Mouse (Mus musculus) heart, embryonic 15.5 days (tissue): ENCODE data around the gene Ces1c. TPM values are rescaled to one million over a fixed set of nuclear protein-coding genes. Genes with fewer than 3 reads are reported as not detected.

Experiments
- ATAC-seq: fragments of 200-750 bp; cut with Nextera tagmentation; replicated peaks from 2 replicates; pipeline ENCODE4 v1.8.0; 2017; ENCODE audit warnings: low read depth, moderate TSS enrichment; ENCODE audit not compliant: insufficient number of reproducible peaks, insufficient read depth, low FRiP score
- H3K27ac ChIP-seq: fragments of 300-500 bp; sonication (generic); 2 replicates; pipeline ENCODE4 v1.5.1; 2015; ENCODE audit warnings: mild to moderate bottlenecking, inconsistent platforms
- H3K27me3 ChIP-seq: fragments of 300-500 bp; sonication (generic); 2 replicates; pipeline ENCODE4 v1.6.1; 2015; ENCODE audit warnings: inconsistent platforms
- H3K36me3 ChIP-seq: fragments of 300-500 bp; sonication (generic); 2 replicates; pipeline ENCODE4 v1.6.1; 2015; ENCODE audit warnings: mild to moderate bottlenecking, inconsistent platforms
- H3K4me1 ChIP-seq: fragments of 300-500 bp; sonication (generic); replicated peaks from 2 replicates; pipeline ENCODE4 v1.6.1; 2015; ENCODE audit warnings: inconsistent platforms
- H3K4me2 ChIP-seq: fragments of 300-500 bp; sonication (generic); 2 replicates; pipeline ENCODE4 v1.6.1; 2015; ENCODE audit warnings: inconsistent platforms, mild to moderate bottlenecking, moderate library complexity
- H3K4me3 ChIP-seq: fragments of 300-500 bp; sonication (generic); 2 replicates; pipeline ENCODE4 v1.5.1; 2015; ENCODE audit warnings: mild to moderate bottlenecking, inconsistent platforms
- H3K9ac ChIP-seq: fragments of 300-500 bp; sonication (generic); 2 replicates; pipeline ENCODE4 v1.6.1; 2015; ENCODE audit warnings: mild to moderate bottlenecking, inconsistent platforms
- H3K9me3 ChIP-seq: fragments of 300-500 bp; sonication (generic); replicated peaks from 2 replicates; pipeline ENCODE4 v1.6.1; 2016; ENCODE audit warnings: inconsistent platforms
- WGBS: fragments of 180-500 bp; shearing (Covaris S2); methylation state at CpG from one replicate; pipeline ENCODE4 v1.1.7; 2015; ENCODE audit warnings: mixed read lengths; 5-methylcytosine and 5-hydroxymethylcytosine counted together
- polyA plus RNA-seq: library from polyadenylated mRNA; unstranded; fragments of >200 nt; fragmentation: Nextera tagmentation; extraction: Ambion mirVana; gene quantifications from 2 replicates; pipeline ENCODE4 v1.2.1, GENCODE M21; 2015

The Ces1c gene
- polyA plus RNA-seq = not detected in 2 replicates

DNA sequence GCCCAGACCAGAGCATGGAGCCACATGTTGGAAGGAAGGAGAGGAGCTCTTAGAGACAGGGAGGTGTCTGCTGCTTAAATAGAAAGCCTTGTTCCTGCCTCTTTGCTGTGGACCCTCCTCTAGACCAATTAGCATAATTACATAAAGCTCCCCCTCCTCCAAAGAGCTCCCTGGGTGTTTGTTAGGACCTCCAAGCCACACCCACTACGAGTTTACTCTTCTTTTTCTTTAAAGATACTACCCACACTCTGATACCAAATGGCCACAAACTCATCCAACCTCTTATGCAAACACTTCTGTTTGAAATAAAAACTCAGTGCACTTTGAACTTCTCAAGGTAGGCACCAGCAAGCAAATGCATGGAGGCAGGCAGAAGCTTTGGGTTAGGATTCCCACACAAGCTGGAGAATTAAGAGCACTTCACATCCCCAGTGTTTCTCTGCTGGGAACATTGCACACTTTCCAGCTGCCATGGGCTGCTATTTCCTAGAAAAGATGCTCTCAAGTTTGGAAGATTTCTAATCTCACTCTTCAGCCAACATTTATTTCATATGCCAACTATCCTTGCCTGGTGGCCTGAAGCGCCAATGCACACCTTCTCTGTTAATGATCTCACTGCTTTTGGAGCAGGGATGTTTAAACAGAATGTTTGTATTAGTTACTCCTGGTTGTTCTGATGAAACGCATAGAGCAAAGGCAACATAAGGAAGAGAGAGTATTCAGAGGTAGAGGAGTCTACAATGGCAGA, at the start of gene Ces1c:
TSS of gene Ces1c (minus strand) at position 51 of the 748 bp plus-strand sequence.
- Histone ChIP-seq H3K36me3 (no peaks in the 10 kb centered on the region), H3K4me3 (no peak within 1 kb of the TSS), H3K9me3 (no peaks in the 10 kb centered on the region), H3K9ac (no peak within 1 kb of the TSS), H3K27ac (no peak within 1 kb of the TSS), H3K4me1 (no peaks in the 10 kb centered on the region), H3K4me2 (no peak within 1 kb of the TSS), H3K27me3 (no peaks in the 10 kb centered on the region)
- WGBS = 72% methylated on average over 3 of the region's 3 CpGs
- ATAC-seq = no peak

DNA sequence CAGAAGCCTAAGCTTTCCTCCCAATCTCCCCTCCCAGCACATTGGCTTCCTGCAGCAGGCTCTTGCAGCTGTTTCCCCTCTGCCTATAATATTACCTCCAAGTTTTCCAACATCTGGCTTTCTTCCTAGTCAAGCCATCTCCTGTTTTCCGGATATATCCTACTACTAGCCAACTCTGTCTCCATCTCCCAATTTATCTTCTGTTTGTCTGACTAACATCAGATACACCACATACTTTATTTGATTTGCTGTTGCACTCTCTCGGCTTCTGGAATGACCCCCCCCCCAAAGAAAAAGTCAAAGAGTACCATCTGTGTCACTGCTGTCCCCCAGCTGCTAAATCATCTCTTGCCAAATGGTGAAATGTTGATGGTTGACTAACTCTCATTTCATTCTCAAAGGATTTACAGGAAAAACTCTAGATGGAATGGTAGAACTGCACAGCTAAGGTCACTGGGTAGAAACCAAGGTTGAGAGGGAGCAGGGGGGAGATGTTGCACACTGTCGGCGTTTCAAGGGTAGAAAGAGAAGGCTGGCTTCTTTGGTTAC, 49.6 kb upstream of the Ces1c start:
- ATAC-seq = no peak
- 65% methylated on average over 4 of the region's 4 CpGs for WGBS
- peaks cover 3% of the 10 kb centered on the region; the same call in 1 of the 2 replicates for H3K4me1 ChIP-seq
- H3K9me3 ChIP-seq = no peaks in the 10 kb centered on the region
- H3K36me3 ChIP-seq = no peaks in the 10 kb centered on the region
- no peak overlapping the region for H3K27ac ChIP-seq
- no peak overlapping the region for H3K4me2 ChIP-seq
- no peak overlapping the region for H3K4me3 ChIP-seq
- no peaks in the 10 kb centered on the region for H3K27me3 ChIP-seq
- H3K9ac ChIP-seq = no peak overlapping the region

DNA sequence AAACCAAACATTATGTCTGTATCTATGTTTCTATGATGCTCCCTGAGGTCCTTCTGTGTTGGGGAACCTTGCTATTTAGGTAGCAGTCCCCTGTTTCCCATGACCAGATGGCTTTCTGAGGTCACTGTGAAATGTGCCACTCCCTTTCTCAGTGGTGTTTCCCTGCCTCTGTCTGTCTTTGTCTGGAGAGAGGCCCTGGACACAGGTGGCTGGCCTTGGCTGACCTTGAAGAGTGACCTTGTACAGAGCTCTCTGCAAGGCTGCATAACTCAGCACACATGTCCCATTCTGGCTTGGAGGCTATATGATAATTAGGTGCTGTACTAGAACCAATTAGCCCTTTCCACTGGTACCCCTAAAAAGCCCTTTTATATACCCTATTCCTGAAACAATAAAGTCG, 45.5 kb upstream of the Ces1c start:
- no peak overlapping the region for H3K9ac ChIP-seq
- H3K27me3 ChIP-seq = no peaks in the 10 kb centered on the region
- H3K4me3 ChIP-seq = no peak overlapping the region
- H3K4me2 ChIP-seq = no peak overlapping the region
- 55% methylated on average over 1 of the region's 1 CpGs for WGBS
- no peaks in the 10 kb centered on the region for H3K9me3 ChIP-seq
- H3K36me3 ChIP-seq = no peaks in the 10 kb centered on the region
- no peak overlapping the region for H3K27ac ChIP-seq
- ATAC-seq = no peak
- peaks cover 15% of the 10 kb centered on the region for H3K4me1 ChIP-seq

DNA sequence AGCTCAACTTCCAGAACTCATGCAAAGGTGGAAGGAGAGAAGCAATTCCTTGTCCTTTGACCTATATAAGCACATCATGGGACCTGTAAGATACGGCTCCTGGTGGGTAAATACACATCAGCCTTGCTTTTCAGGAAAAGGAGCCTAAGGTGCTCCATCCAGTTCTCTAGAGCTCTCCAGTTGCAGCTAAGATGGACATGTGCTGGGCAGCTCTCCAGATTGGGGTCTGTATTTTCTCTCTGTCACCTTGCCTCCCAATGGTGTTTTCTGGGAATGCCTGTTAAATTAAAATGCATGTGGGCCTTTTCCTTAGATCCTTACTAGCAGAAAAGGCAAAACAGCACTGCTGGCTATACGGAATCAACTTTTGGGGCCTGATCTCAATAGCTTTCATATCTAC, 43.5 kb upstream of the Ces1c start:
- H3K4me2 ChIP-seq = no peak overlapping the region
- no peak for ATAC-seq
- 60% methylated on average over 2 of the region's 2 CpGs for WGBS
- peaks cover 15% of the 10 kb centered on the region for H3K4me1 ChIP-seq
- H3K9me3 ChIP-seq = no peaks in the 10 kb centered on the region
- H3K4me3 ChIP-seq = no peak overlapping the region
- H3K9ac ChIP-seq = no peak overlapping the region
- no peak overlapping the region for H3K27ac ChIP-seq
- H3K36me3 ChIP-seq = no peaks in the 10 kb centered on the region
- no peaks in the 10 kb centered on the region for H3K27me3 ChIP-seq

DNA sequence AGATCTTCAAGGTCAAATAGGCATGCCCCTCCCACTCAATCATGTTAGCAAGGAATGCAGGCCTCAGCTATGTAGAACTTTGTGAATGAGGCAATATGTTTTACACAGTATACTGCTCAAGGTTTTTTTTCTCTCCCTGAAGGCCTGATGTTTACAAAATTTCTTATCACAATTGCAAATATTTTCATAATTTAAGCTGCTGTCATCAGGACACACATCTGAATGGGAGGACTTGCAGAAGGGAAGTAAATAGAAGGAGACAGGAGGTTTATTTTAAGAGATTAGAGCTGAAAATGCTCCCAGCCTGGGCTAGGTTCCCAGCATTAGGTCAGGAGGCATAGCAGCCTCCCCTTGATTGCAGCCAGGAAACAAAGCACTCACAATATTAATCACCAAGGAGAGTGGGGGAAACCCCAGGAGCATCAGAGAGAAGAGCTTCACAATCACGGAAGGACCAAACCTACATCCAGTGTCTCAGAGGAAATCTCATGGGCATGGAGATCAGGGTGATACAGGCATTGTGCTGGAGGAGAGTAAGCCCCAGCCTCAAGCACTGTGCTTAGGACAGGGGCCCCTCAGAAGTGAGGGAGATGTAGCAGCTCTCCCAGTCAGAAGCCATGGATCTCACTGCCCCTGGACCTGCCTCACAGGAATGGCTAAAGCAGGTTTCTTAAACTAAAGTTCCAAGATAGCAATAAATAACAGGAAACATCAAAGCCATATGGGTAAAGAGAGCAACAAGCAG, 40.9 kb upstream of the Ces1c start:
- Histone ChIP-seq H3K9ac (no peak overlapping the region), H3K27me3 (no peaks in the 10 kb centered on the region), H3K9me3 (no peaks in the 10 kb centered on the region), H3K4me3 (no peak overlapping the region), H3K27ac (peak overlapping the region; percentile 39; the same call in 1 of the 2 replicates), H3K4me2 (no peak overlapping the region), H3K36me3 (no peaks in the 10 kb centered on the region), H3K4me1 (peaks cover 15% of the 10 kb centered on the region)
- ATAC-seq = peak; percentile 58; the same call in 1 of the 2 replicates
- WGBS = 33% methylated on average over 1 of the region's 1 CpGs

DNA sequence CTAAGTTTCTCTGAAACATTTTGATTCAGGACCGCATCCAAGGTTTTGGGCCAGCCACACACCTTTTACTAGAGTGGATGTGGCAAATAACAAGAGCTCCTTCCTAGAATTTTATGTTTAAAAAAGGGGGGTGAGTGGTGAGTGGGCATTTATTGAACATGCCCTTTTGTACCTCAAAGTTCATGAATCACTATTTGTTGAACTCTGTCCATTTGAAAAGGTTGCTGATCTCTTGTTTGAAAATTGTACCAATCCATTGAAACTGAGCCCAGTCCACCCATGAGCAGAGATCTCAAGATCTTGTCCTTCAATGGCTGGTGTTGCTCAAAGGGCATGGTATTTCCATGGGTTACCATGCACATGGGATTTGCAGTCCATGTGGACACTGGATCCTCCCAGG, 32.3 kb upstream of the Ces1c start:
- no peaks in the 10 kb centered on the region for H3K4me1 ChIP-seq
- H3K9me3 ChIP-seq = no peaks in the 10 kb centered on the region
- H3K27me3 ChIP-seq = no peaks in the 10 kb centered on the region
- 86% methylated on average over 1 of the region's 1 CpGs for WGBS
- H3K36me3 ChIP-seq = no peaks in the 10 kb centered on the region
- no peak overlapping the region for H3K27ac ChIP-seq
- no peak for ATAC-seq
- H3K4me3 ChIP-seq = no peak overlapping the region
- no peak overlapping the region for H3K4me2 ChIP-seq
- no peak overlapping the region for H3K9ac ChIP-seq

DNA sequence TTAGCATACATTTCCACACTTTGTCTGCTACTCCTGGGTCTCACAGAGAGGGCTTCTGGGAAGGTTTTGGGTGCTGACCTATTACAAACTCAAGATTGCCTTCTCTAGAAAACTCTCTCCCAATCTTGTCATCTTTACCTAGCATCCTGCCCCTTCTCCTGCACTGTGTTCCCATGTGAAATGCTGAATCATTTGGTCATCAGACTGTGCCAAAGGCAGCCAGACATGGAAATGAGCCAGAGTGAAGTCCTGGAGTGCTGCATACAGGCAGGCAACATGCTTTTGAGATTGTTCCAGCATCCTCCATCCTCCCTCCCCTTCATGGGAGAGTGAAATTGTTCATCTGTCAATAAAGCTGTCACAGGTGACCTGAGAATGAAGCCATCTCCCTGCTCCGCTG, 20.3 kb upstream of the Ces1c start:
- H3K9ac ChIP-seq = no peak overlapping the region
- 86% methylated on average over 1 of the region's 1 CpGs for WGBS
- H3K9me3 ChIP-seq = no peaks in the 10 kb centered on the region

DNA sequence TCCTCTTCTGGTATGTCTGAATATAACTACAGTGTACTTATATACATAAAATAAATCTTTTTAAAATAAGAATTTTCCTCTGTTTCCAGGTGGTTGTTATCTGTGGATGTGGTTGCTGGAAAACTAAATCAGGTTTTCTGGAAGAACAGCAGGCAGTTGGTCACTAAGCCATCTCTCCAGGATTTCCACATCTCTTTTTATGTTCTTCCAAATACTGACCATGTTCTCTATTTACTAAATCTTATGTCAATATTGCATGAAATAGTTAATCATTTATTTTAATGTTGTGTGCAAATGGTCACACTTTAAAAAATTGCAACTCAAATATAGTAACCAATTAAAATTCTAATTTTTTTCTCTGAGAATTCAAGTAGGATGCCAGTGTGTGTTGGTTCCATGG, 16.2 kb upstream of the Ces1c start:
- ATAC-seq = no peak

More for the DNA sequence above, 20.3 kb upstream of the Ces1c start:
- Histone ChIP-seq H3K27ac (no peak overlapping the region), H3K27me3 (no peaks in the 10 kb centered on the region), H3K4me3 (no peak overlapping the region), H3K36me3 (no peaks in the 10 kb centered on the region), H3K4me2 (no peak overlapping the region), H3K4me1 (no peaks in the 10 kb centered on the region)
- no peak for ATAC-seq

DNA sequence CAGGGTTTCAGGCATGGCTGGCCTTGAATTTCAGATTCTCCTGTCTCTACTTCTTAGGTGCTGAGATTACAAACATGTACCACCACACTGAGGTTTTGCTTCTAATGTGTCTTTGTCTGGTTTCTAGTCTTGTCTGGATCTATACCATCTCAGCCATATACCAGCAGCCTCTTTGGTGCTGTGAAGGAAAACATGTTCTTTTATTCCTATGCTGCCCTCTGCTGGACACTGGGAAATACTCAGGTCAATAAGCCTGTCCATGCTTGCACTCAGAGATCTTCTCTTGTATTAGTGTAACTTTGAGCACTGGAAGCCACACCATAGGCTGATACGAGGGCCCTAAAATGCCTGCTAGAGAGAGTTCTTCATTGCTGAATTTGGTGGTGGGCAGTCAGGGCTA, 9.6 kb upstream of the Ces1c start:
- no peak overlapping the region for H3K9ac ChIP-seq
- no peaks in the 10 kb centered on the region for H3K27me3 ChIP-seq
- no peak overlapping the region for H3K27ac ChIP-seq
- ATAC-seq = no peak
- no peak overlapping the region for H3K4me3 ChIP-seq
- H3K9me3 ChIP-seq = no peaks in the 10 kb centered on the region
- H3K4me1 ChIP-seq = no peaks in the 10 kb centered on the region
- H3K36me3 ChIP-seq = no peaks in the 10 kb centered on the region
- 30% methylated on average over 1 of the region's 1 CpGs for WGBS
- H3K4me2 ChIP-seq = no peak overlapping the region

More for the DNA sequence above, 16.2 kb upstream of the Ces1c start:
- Histone ChIP-seq H3K4me2 (no peak overlapping the region), H3K36me3 (no peaks in the 10 kb centered on the region), H3K27ac (no peak overlapping the region), H3K4me1 (no peaks in the 10 kb centered on the region), H3K4me3 (no peak overlapping the region), H3K9ac (no peak overlapping the region), H3K27me3 (no peaks in the 10 kb centered on the region), H3K9me3 (no peaks in the 10 kb centered on the region)

DNA sequence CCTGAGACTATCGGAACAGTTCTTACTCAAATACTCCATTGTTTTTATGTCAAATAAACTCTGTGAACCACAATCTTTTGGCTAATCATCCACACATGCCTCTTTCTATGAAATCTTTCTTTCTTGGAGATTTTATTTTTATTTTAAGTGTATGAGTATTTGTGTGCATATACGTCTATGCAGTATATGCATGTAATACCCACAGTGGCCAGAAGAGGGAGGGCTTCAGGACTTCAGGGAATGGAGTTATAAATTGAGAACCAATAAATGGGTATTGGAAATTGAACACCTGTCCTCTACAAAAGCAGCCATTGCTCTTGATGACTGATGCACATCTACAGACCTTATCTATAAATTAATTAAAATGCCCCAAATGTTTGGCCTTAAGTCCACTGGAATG, 1.1 kb upstream of the Ces1c start:
- Histone ChIP-seq H3K9me3 (no peaks in the 10 kb centered on the region), H3K4me2 (no peak overlapping the region), H3K9ac (no peak overlapping the region), H3K27me3 (no peaks in the 10 kb centered on the region), H3K27ac (no peak overlapping the region), H3K36me3 (no peaks in the 10 kb centered on the region), H3K4me3 (no peak overlapping the region), H3K4me1 (no peaks in the 10 kb centered on the region)
- ATAC-seq = no peak
- 90% methylated on average over 2 of the region's 2 CpGs for WGBS

DNA sequence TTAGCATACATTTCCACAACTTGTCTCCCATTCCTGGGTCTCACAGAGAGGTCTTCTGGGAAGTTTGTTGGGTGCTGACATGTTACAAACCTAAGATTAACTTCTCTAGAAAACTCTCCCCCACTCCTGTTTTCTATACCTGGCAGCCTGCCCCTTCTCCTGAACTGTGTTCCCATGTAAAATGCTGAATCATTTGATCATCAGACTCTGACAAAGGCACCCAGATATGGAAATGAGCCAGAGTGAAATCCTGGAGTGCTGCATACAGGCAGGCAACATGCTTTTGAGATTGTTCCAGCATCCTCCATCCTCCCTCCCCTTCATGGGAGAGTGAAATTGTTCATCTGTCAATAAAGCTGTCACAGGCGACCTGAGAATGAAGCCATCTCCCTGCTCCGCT, 4.6 kb downstream of the Ces1c start:
- Histone ChIP-seq H3K4me3 (no peak overlapping the region), H3K9ac (no peak overlapping the region), H3K27ac (no peak overlapping the region), H3K9me3 (no peaks in the 10 kb centered on the region), H3K36me3 (no peaks in the 10 kb centered on the region), H3K4me1 (no peaks in the 10 kb centered on the region), H3K4me2 (no peak overlapping the region), H3K27me3 (no peaks in the 10 kb centered on the region)
- 55% methylated on average over 2 of the region's 2 CpGs for WGBS
- no peak for ATAC-seq
